Mouse (Mus musculus) small intestine, adult 2 months (tissue): ENCODE data around the gene Gm45208.
"Not testable (repeated sequence)": the region's sequence is repeated elsewhere in the genome, so short reads cannot be mapped to it uniquely, and the experiment has no call there.

Source experiments
- CTCF ChIP-seq: fragments of 200-500 bp; IDR thresholded peaks from 2 replicates; pipeline ENCODE4 v1.5.1; 2012; ENCODE audit warnings: low read depth, mild to moderate bottlenecking, control low read depth, inconsistent platforms, low read length, moderate library complexity, mixed read lengths; ENCODE audit not compliant: insufficient replicate concordance, insufficient read length; ENCODE audit errors: extremely low read depth
- POLR2A ChIP-seq: fragments of 200-500 bp; IDR thresholded peaks from 2 replicates; pipeline ENCODE4 v1.6.1; 2012; ENCODE audit warnings: low read depth, mild to moderate bottlenecking, control low read depth, inconsistent platforms, low read length, moderate library complexity

- TF ChIP-seq CTCF, POLR2A: not testable (repeated sequence)
These were observed 8.3 kb upstream of the Gm45208 start for GRCm38 (mm10) chrX:7713764-7714134.
